Mouse (Mus musculus): ENCODE measurements around the gene Tgfbr3. TPM values are rescaled to one million over a fixed set of nuclear protein-coding genes. Genes with fewer than 3 reads are reported as not detected.

The Tgfbr3 gene
- total RNA-seq, 1 experiment from 2014 or later: 2.7 TPM

DNA sequence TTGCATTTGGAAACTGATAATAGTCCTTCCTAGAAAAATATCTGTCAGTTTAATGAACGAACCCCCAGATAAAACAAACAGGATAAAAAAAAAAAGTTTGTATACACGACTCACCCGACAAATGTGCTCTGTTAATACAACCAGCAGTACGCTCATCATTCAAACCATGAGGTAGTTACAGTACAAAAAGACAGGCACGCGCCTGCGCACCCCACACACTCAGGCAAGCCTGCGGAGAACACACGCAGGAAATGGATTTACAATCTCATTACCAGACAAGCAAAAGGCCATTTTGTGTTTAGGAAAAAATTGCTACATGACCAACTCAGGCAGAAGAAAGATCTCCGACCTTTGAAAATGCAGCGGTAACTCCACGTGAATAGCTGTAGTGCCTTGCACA, 182.6 kb downstream of the Tgfbr3 start:
- ATAC-seq (ENCODE audit: extremely low read depth, insufficient number of reproducible peaks, low FRiP score, poor library complexity, severe bottlenecking): no peak

DNA sequence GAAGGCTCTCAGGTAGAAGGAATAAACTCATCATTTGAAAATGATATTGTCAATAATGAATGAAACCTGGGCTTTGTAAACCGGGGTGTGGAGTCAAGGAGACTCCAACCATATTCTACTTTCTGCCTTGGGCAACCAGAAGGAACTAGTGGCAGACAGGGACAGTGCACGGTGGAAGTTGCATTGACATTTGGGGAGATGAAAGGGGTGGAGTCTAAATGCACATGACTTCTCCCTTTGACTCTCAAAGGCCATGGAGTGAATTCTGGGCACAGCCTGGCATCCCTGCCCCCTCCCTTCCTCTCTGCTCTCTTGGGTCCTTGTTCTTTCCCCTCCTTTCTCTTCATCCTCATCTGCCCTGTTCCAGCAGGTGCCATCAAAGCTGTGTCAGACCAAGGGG, 183.3 kb downstream of the Tgfbr3 start:
- ATAC-seq (ENCODE audit: extremely low read depth, insufficient number of reproducible peaks, low FRiP score, poor library complexity, severe bottlenecking): no peak

DNA sequence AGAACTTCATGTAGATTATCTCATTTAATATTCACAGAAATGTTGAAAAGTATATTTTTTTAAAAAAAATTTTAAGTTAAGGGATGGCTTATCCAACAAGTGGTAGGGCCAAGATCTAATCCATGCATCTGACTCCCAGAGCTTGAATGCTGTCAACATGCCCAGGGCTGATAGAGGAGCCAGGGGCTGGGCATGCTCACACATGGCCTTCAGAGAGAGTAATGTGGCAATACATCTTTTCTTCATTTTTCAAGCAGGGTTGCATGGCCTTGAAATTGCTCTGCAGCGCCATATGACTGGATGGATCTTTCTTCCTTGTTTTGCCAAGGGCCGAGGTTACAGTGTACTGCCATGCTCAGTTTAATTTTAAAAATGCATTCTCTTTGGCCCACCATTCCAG, 185.8 kb downstream of the Tgfbr3 start:
- no peak for ATAC-seq (ENCODE audit: extremely low read depth, insufficient number of reproducible peaks, low FRiP score, poor library complexity, severe bottlenecking)

DNA sequence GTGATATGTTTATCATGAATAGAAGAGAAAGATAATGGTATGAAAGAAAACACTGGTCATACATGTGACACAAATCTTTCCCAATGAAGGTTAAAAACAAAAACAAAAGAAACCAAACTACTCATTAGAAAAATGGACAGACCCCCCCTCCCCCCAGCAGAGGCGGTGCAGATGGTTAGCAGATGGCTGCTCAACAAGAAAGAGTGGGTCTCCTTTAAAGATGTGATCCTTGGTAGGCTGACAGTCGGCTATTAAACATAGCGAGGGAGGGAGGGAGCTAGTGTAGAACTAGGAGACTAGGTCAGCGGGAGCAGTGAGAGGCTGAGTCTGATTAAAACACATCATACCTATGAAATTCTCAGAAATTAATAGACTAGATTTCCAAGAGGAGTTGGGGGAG, 186.5 kb downstream of the Tgfbr3 start:
- ATAC-seq (ENCODE audit: extremely low read depth, insufficient number of reproducible peaks, low FRiP score, poor library complexity, severe bottlenecking): no peak

DNA sequence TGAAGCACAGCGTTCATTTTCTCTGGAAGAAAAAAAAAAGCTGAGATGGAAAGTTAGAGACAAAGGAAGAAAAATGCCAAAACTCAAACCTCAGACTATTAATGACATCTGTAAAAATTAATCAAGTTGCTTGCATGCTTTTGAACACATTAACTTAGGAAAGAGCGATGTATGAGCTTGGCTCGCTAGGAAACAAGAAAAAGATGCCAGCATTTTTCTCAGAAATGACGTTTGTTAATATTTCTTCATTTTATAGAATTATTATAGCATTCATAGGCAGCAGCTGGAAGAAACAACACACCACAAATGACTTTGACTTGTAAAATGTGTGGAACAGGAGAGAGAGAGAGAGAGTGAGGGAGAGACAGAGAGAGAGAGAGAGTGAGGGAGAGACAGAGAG, 187.7 kb downstream of the Tgfbr3 start:
- no peak for ATAC-seq (ENCODE audit: extremely low read depth, insufficient number of reproducible peaks, low FRiP score, poor library complexity, severe bottlenecking)

DNA sequence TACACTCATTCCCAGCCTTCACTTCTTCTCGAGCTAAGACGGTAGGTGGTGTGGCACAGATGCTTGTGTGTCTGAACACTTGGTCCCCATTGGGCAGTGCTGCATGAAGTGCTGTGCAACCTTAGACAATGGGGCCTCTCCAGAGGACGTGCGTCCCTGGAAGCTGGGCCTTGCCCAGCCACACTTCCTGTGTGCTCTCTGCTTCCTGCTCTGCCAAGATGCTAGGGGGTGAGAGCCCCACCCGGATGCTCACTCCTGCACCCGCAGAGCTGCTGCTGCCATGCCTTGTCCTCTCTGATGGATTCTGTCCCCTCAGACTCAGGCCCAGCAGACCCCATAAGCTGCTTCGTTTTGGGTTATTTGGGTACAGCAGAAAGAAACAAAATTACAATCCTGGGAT, 188.3 kb downstream of the Tgfbr3 start:
- no peak for ATAC-seq (ENCODE audit: extremely low read depth, insufficient number of reproducible peaks, low FRiP score, poor library complexity, severe bottlenecking)

DNA sequence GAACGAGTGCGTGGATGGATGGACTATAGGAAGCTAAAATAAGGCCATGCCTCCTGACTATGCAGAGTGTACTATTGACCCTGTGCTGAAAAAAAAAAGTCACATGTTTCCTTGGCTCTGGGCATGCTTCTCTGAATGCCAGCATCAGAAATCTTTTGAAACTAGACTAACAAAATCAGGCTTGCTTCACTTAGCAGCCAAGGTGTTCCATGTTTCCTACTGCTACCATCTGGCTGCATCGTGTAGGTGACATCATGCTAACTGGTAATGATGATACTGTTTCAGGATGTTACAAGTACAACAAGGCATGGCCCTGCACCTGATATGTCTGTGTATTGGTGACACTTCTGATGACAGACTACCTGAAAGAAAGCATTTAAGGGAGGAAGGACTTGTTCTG, 189.8 kb downstream of the Tgfbr3 start:
- ATAC-seq (ENCODE audit: extremely low read depth, insufficient number of reproducible peaks, low FRiP score, poor library complexity, severe bottlenecking): no peak

DNA sequence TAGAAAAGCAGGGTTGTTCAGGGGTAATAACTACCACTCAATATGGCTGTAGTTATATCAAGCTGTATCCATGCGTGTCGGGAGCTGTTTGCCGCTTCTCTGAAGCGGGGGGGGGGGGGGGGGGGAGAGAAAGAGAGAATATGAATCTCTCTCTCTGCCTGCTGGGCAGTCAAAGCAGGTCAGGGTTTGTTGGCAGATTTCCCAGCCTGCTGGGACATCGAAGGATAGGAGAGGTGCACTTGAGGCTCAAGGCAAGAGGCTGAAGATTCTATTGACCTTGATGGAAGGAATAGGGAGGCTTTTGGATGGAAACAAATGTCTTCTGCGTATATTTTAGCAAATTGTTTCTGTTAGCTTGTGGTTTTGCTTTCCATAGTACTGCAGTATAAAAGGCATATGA, 190.4 kb downstream of the Tgfbr3 start:
- ATAC-seq (ENCODE audit: extremely low read depth, insufficient number of reproducible peaks, low FRiP score, poor library complexity, severe bottlenecking): no peak

DNA sequence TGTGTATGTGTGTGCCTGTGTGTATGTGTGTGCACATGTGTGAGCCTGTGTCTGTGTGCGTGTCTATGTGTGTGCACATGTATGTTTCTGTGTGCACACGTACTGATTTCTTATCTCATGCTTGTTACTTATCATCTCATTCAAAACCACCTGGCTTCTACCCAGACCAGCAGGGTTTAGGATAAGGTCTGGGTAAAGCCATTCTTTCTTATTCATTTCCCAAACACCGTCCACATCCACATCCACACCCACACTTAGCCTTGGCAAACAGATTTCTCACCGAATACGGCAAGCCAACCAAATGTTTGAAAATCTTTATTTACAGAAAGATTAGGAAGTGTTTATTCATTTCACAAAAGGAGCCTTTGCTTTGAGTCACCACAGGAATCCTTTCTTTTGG, 191.4 kb downstream of the Tgfbr3 start:
- ATAC-seq (ENCODE audit: extremely low read depth, insufficient number of reproducible peaks, low FRiP score, poor library complexity, severe bottlenecking): no peak

DNA sequence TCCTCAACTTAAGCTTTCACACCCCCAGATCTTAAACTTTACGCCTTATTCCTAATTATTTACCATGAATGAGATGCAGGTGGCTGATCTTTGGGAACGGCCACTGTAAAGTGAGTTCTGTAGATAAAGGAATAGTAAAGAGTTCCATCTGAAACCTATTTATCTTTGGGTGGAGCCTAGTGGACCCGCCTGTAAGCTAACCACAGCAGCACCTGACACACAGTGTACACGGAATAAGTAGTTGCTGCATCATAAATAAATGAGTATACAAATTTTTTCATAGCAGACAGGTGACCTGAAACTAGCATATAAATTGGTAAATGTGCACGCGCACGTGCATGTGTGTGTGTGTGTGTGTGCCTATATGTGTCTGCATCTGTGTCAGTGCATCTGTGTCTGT, 192.1 kb downstream of the Tgfbr3 start:
- ATAC-seq (ENCODE audit: extremely low read depth, insufficient number of reproducible peaks, low FRiP score, poor library complexity, severe bottlenecking): no peak

DNA sequence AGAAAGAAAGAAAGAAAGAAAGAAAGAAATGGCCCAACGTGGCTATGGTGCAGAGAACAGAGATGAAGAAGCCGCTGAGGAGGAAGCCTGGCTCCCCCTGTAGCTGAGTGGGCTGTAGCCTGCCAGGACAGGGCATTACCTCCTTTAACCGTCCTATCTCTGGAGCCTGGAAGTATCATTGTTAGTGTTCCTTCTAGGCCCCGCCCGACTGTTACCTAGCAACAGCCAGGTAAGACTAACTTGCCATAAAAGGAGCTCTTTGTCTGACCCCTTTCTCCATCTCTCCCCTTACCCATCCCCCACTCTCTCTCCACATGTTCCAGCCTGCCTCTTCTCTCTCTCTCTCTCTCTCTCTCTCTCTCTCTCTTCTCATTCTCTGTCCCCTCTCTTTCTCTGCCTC, 195.2 kb downstream of the Tgfbr3 start:
- ATAC-seq (ENCODE audit: extremely low read depth, insufficient number of reproducible peaks, low FRiP score, poor library complexity, severe bottlenecking): no peak

DNA sequence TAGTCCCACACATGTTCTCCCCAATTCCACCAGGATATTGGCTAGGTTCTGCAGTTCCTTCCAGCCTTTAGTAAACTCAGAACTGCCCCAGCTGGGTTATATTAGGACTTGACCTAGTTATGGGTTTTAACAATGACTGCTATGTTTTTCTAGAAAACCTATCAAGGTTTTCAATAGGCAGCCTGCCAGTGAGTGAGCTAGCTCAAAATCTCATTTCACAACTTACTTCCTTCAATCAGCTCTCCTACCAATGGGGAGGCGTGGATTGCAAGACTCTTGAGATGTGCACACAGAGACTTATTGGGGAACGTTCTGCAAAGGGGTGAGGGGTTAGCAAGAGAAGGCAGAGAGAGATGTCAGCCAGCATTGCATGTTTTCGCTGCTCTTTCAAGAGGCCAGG, 196.2 kb downstream of the Tgfbr3 start:
- no peak for ATAC-seq (ENCODE audit: extremely low read depth, insufficient number of reproducible peaks, low FRiP score, poor library complexity, severe bottlenecking)

DNA sequence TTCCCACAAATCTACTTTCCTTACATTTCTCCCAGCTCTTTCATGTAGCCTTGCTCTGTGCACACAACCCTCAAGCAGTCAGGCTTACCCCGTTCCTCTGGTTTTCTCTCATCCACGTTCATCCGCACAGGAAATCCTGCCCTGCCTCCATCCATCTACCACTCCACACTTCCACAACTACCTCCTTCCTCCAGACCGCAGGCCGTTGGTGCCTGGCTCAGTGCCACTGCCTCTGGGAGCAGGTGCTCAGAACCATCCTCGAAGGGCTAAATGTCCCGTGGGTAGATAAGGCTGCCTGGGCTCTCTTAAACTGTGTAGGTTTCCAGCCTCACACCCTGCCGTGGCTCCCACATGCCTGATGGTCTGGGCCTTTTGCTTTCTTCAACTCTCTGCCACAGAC, 197.3 kb downstream of the Tgfbr3 start:
- ATAC-seq (ENCODE audit: extremely low read depth, insufficient number of reproducible peaks, low FRiP score, poor library complexity, severe bottlenecking): no peak

DNA sequence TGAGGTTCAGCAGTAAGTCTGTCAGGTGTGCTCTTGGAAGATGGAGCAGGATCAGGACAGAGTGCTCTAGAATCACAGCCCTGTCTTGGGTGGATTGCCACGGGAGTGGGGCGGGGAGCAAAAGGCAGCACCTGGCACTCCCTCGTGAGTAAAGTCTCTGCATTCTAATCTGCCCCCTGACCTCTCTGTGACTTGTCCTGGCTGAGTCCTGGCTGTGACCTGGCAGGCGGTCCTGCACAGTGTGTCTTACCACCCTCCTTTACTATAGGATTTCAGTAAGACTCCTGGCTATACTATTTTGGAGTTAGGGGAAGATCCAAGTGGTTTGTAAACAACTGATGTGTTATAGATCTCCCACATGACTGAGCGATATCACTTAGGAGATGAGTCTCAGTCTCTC, 199.5 kb downstream of the Tgfbr3 start:
- ATAC-seq (ENCODE audit: extremely low read depth, insufficient number of reproducible peaks, low FRiP score, poor library complexity, severe bottlenecking): no peak

DNA sequence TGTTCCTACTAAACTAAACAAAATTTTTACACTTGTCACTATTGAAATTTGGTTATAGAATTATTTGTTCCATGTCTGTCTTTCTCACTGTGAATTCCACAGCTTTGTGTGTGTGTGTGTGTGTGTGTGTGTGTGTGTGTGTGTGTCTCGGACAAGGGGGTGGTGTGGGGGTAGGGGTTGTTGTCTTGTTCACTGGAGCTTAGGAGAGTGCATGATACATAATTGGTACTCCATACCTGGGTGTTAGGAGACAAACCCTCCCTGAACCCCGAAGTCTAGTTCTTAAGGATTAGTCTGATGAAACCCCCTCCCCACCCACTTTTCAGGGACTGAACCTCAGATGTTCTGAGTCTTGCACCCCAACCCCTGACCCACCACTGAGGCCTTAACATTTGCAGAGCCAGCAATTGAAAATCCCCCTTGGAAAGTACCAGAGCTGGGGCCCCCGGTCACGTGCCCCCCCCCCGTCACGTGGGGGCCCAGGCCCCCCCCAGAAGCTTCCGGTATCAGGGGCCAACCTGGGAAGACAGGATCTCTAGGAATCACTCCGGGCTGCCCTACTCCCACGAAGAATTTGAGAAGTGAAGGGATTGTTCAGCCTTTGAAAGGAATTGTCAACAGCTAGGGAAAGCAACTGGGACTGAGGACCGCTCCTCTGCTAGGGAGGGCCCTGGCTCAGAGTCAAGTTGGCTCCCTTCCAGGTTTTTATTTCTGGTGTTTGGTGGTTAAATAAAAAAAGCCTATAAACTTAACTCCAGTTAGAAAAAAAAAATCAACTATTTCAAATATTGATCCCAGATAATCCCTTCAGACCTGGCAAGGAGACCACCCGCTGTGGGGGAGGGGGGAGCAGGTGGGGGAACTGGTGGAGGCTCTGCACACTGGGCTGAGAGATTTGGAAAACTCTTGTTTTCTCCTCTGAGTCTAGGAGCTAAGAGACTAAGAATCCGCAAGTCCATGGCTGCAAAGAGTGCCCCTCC, 201.3 kb downstream of the Tgfbr3 start:
- ATAC-seq (ENCODE audit: extremely low read depth, insufficient number of reproducible peaks, low FRiP score, poor library complexity, severe bottlenecking): no peak

DNA sequence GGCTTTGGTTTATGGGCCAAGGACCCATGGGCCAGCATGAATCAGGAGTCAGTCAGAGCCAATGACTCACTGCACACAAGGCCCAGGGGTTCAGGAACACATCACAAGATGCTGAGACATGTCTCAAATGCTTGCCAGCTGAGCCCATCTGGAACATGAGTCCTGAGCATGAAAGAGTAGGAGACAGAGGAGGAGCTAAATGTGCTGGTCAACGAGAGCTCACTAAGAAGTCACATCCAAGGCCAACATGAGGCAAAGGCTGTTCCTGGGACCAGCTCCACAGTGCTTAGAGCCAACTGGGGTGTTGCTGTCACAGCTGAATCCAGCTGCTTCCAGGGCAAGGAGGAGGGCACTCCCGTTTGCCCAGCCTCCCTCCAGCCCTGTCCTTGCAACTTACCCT, 202.1 kb downstream of the Tgfbr3 start:
- no peak for ATAC-seq (ENCODE audit: extremely low read depth, insufficient number of reproducible peaks, low FRiP score, poor library complexity, severe bottlenecking)

DNA sequence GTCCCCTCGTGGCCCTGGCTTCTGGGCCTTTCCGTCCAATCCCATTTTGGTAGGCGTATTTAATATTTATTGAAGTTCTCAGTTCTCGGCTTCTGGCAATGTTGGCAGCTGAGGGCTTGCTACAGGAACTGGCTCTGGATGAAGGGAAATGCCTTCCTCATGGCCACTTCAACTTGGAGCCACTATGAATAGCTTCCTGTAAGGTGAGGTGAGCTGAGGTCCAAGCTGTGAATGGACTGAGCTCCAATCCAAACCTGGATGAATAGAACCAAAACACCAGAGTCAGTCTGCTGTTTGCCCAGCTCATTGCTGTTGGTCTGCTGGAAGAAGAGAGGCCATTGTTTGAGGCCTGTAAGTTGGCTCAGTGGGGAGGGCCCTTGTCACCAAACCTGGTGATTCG, 203.3 kb downstream of the Tgfbr3 start:
- no peak for ATAC-seq (ENCODE audit: extremely low read depth, insufficient number of reproducible peaks, low FRiP score, poor library complexity, severe bottlenecking)

DNA sequence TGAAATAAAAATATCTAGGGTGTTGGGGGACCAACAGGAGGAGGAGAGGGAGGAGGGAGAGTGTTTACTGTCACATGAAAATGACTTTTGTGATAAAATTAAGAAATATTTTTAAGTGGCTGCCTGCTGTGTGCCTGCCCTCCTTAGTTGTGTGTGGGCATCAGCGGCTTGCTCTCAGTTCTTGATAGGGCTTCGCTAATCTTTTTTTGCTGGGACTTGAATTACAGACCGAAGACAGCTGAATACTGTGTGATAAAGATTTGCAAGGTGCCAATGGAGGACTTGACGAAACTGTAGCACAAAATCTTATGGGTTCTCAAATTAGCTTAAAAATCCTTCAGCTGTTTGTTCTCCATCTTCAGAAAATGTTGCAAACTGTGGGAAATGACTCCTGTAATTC, 205.0 kb downstream of the Tgfbr3 start:
- no peak for ATAC-seq (ENCODE audit: extremely low read depth, insufficient number of reproducible peaks, low FRiP score, poor library complexity, severe bottlenecking)

DNA sequence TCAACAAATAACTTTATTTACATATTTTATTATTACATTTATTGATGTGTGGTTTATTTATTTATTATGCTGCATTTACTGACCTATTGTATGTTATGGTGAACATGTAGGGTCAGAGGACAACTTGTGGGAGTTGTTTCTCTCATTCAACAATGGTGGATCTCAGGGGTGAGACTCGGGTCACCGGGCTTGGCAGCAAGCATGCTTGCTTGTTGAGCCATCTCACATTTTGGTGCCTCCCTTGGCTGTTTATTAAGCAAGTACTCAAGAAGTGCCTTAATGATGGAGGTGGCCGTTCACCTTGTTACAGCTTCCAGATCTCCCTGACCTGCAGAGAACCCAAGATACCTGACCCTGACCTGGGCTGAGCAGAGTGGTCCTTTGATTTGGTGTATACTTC, 207.4 kb downstream of the Tgfbr3 start:
- ATAC-seq (ENCODE audit: extremely low read depth, insufficient number of reproducible peaks, low FRiP score, poor library complexity, severe bottlenecking): no peak

DNA sequence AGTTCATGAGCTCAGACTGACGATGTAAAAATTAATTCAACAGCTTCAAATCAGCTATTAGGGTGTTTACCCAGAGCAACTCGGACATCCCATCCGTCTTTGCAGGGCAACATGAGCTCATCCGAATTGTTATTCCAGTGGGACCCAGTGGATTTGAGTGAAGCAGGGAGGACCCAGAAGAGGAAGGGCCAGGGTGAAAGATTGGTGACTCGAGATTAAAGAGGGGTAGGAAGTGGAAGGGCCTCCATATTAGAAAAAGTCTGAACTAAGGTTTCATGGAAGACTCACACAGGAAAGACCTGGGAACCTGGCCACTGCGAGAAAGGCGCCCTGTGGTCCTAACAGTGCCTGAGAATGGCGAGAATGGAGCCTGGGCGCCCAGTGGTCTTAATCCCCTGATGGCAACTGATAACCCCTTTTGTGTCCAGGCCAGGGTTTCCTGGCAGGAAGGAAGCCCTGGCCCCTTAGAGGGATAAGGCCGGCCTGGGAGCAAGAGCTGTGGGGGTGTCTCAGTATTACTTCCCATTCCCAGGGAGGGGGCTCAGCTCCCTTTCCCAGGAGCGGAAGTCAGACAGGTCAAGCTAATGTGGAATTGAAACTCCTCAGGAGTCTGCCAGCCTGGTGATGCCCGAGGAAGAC, 208.3 kb downstream of the Tgfbr3 start:
- ATAC-seq (ENCODE audit: extremely low read depth, insufficient number of reproducible peaks, low FRiP score, poor library complexity, severe bottlenecking): no peak

Data from neutrophil, adult 5-6 weeks (primary cell).